Mouse (Mus musculus): ENCODE results near the gene Rhbdd1. TPM values are rescaled to one million over a fixed set of nuclear protein-coding genes. Genes with fewer than 3 reads are reported as not detected.

Rhbdd1 gene
- total RNA-seq, 2 experiments from 2014 or later: 10.7 to 11.6 TPM

DNA sequence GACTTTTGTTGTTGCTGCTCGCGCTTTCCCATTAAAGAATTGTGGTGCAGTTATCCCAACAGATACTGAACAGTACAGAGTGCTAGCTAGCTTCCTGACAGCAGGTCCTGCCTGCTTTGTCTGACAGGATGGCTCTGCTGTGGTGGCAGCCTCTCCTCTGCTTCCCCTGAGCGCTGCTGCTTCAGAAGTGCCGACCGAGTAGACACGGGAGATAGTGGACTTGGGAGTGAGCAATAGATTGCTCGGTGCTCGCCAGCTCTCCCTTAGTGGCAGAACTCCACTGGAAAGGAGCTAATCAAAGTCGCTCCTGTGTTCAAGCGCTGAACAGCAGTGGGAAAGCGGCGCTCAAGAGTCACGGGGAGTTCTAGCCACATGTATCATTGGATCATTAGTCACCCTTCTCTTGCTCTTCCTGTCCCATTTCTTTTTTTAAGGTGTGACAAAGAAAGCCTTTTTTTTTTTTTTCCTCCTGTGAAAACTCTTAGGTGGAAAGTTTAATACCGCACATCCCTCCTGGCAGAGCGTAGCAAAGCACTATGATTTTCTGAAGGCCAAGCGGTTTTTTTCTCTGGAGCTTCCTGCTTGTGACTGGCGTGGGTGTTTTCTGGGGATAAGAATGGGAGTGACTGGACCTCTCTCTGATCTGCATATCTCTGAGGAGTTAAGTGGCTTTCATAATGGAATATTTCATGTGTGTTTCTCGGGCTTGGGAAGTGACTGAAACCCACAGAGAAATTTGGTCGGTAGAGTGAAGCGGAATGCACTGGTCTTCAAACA lies 42.8 kb downstream of the Rhbdd1 start:
- DNase-seq: peak; percentile 38 to 39
- intact Hi-C loops (cut with DNase I): no loop called here

DNA sequence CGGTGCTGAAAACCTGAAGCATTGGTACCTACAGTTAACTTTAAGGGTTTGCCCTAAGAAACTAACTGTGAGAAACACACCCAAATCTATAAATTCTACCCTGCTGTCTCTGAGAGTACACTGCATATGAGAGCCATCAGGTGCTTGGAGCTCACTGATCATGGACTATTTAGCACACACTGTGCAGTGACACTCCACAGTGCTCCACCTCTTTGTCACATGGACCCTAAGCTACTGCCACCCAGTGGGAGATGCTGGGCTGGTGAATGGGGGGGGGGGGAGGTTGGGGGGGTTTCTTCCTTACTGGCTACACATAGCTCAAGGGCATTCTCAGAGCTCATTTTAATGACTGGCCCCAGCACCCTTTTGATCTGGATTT lies 43.4 kb downstream of the Rhbdd1 start:
- intact Hi-C loops (cut with DNase I): no loop called here

DNA sequence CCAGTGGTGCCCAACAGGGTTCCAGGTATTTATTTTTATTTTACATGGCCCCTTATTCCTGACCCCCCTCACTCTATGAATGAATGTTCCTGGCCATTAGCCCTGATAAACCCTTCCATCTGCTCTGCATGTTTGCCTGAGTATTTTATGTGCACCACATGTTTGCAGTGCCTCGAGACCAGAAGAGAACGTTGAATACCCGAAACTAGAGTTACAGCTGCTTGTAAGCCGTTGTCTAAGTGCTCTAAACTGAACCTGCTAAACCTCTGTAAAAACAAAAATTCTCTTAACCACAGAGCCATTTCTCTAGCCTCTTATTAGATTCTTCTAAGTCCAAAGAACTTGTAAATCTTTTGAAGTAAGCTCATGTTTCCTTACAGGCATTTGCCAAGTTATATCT lies 45.0 kb downstream of the Rhbdd1 start:
- intact Hi-C loops (cut with DNase I): no loop called here
- DNase-seq: no peak

More for the DNA sequence above, 43.4 kb downstream of the Rhbdd1 start:
- DNase-seq: no peak

DNA sequence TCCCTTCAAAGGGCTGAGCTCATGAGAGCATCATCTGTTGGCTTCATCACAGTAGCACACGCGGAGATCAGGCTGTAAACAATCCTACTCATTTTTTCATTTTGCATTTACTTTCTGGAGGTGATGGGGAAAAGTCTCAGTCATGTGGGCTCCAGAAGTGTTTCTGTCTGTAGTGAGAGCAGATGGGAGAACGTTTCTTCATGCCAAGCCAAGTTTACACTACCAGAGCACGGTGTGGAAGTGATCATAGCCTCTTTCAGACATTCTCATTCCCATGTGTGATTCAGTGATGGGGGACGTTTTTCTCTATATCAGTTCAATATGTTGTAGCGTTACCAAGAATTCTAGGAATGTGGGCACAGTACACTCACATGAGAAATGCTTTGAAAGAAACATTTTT lies 45.9 kb downstream of the Rhbdd1 start:
- DNase-seq: no peak
- intact Hi-C loops (cut with DNase I): no loop called here

DNA sequence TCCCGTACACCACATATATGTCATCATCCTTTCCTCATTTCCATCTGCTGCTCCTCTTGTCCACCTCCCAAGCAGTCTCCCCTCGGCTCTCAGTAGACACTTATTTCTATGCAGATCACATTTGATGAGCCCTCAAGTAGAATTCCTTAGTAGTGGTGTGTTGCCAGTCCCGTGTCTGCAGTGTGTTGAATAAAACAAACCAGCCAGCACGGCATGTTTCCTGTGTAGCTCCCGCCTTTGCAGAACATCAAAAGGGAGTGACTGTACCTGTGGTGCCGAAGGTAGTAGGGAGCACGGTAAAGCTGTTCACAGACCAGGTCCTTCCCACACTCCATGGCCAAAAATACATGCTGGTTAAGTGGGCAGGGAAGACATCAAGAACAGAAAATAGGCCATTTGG lies 47.8 kb downstream of the Rhbdd1 start:
- no peak for DNase-seq
- intact Hi-C loops (cut with DNase I): no loop called here

DNA sequence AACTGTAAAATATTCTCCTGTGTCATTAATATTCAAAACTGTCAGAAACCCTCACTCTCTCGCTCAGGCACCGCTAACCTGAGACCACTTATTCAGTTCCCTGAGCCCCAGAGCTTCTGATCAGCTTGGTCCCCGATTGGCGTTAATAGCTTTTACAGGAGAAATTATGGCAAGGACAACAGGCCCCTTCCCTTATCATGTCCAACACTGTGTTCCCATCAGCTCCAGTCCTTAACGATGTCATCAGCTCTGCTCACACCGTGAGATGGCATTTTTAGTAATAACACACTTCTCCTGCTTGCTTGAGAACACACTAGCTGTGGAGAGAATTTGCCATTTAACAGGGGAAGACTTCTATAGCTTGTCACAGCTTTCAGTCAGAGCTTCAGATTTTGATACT lies 48.2 kb downstream of the Rhbdd1 start:
- intact Hi-C loops (cut with DNase I): no loop called here
- no peak for DNase-seq

DNA sequence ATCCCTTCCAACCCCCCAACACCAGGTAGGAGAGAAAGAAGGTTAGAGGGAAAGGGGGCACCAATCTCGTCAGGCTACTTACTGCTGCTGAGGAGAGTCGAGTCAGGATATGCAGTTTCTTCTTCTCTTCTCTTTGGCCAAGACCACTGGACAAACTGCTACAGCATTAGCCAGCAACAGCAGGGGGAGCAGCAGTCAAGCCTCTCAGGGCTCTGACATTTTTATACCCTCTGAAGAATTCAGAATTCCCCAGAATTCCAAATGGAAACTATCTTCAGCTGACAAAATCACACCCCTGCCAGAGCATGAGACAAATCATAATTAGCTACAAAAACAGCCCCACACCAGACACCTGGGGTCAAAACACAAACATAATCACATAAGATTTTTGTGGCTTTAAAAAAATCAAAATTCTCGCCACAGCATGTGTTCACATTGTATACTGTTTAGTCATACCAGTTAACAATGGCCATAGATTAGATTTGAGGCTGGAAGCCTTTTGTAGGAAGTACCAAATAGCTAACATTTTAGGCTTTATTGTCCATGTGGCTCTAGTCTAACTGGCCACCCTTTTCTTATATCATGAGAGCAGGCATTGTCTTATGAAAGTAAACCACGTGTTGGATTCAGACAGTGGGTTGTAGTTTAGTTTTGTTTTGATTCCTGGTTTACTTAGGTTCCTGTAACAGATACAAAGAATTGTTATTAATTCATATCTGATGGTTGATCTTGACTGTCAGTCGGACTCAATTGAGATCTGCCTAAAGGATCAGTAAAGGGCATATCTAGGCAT lies 55.6 kb downstream of the Rhbdd1 start:
- DNase-seq: no peak
- intact Hi-C loops (cut with DNase I): no loop called here

DNA sequence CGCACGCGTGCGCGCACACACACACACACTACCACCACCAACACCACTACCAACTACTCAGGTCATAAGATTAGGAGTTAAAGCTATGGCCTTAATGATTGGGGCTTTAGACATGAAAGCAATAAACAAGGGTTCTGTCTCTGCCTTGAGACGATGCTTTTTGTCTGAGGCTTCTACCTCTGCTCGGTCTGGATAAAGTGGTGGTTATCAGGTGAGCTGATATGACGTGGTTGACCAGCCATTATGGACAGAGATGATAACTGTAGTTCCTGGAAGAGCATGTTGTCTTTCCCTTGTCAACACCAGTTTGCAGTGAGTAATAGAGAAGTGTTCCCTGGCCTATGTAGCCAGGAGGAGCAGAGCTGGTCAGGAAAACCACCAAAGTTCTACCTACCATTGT lies 57.7 kb downstream of the Rhbdd1 start:
- intact Hi-C loops (cut with DNase I): no loop called here

DNA sequence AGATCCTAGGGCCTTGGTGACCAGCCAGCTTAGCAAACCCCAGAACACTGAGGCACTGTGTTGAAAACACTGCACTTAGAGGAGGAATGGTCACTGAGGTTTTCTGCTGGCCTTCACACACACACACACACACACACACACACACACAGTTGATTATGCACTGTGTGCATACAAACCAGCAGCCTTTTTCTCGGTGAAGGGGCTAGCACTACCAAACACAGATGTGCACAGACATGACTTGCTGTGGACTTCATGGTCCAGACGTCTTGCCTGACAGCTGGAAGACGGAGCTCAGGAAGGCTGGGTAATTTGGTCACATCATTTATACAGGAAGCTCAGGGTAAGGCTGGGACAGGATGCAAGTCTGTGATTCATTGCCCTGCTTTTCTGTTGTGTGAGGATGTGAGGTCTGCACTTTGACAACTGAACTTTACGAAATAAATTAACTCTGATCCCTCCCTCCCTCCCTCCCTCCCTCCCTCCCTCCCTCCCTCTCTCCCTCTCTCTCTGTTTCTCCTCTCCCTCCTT lies 58.6 kb downstream of the Rhbdd1 start:
- DNase-seq: no peak
- intact Hi-C loops (cut with DNase I): no loop called here

More for the DNA sequence above, 57.7 kb downstream of the Rhbdd1 start:
- no peak for DNase-seq

DNA sequence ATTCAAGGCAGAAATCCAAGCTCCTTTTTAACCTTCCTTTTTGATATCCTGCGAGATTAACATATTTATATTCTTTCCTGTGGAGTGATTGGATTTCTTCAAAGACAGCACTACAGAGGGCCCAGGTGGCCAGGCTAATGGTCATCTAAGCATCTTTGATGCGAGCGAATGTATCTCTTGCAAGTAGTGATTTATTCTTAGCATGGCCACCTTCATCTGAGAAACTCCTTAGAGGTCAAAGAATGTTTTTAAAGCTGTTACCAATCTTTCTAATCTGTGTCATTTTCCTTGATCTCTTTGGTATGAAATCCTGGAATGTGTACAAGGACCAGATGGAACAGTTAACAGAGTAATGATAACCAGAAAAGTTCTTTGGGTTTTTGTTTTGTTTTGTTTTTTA lies 59.2 kb downstream of the Rhbdd1 start:
- intact Hi-C loops (cut with DNase I): no loop called here
- no peak for DNase-seq

DNA sequence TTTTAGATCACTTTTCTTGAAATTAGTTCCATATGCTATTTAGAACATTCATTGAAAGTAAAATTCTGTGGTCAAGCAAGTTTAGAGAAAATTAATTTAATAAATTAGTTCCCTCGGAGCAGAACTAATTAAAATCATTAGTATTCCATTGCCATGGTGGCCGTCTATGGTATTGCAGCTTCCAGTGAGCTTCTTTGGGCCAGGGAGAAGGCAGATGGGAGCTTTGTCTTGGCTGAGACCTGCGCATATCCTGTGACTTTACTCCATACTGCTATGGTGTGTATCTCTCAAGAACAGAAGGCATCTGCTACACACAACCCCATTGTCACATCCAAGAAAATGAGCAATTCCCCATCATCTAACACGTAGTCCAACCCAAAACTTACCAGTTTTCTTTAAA lies 65.7 kb downstream of the Rhbdd1 start:
- DNase-seq: no peak
- intact Hi-C loops (cut with DNase I): no loop called here

DNA sequence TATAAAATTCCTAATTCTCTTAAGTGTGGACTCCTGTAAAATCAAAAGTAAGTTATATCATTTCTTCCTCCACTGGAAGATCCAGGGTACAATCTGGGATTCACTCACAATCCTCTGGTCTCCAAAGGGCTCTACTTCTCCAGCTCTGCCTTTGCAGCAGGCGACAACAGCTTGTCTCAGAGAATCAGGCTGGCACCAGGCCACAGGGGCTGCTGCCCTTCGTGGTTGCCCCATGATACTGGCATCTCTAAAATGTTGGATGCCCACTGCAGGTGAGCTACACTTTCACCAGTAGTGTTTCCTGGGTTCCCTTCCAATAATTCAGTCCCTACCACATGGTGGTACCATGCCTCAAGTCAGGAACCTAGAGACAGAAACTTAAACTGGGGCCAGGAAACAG lies 67.9 kb downstream of the Rhbdd1 start:
- no peak for DNase-seq
- intact Hi-C loops (cut with DNase I): no loop called here

DNA sequence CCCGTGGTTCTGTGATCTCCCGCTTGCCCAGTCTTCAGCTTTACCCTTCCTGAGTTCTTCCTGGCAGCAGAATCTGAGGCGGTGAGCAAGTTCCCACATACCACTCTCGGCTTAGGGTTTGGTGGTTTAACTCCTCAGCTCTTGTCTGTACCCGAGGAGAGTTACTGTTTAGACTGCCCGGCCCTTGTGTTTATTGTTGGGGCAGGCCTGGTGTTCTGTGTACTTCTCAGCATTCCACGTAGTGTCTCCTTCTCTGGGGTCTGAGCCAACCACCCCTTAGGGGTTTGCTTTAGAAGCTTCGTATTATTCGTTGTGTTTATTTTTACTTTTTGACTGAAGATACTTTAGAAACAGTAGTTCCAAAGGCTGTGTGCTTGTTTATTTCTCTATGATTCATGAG lies 68.8 kb downstream of the Rhbdd1 start:
- DNase-seq: no peak
- intact Hi-C loops (cut with DNase I): no loop called here

DNA sequence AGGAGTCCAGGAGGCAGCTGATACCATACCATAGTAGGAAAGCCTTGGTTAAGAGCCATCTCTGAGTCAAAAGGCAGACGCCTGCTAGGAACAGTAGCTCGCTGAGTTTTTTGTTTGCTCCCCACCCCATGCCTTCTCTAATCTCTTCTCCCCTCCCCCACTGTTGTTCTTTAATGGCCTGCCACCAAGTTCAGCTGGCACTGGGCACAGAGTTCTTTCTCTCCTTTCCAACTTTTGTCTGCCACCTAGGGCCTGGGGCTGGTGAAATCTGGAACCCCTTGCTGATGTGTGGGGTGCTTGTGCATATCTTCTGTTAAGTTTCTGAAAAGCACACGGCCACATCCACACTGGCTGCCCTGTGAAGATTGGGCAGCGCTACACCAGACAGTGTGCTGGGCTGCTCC lies 69.6 kb downstream of the Rhbdd1 start:
- peak; percentile 36 to 38 for DNase-seq
- intact Hi-C loops (cut with DNase I): no loop called here

DNA sequence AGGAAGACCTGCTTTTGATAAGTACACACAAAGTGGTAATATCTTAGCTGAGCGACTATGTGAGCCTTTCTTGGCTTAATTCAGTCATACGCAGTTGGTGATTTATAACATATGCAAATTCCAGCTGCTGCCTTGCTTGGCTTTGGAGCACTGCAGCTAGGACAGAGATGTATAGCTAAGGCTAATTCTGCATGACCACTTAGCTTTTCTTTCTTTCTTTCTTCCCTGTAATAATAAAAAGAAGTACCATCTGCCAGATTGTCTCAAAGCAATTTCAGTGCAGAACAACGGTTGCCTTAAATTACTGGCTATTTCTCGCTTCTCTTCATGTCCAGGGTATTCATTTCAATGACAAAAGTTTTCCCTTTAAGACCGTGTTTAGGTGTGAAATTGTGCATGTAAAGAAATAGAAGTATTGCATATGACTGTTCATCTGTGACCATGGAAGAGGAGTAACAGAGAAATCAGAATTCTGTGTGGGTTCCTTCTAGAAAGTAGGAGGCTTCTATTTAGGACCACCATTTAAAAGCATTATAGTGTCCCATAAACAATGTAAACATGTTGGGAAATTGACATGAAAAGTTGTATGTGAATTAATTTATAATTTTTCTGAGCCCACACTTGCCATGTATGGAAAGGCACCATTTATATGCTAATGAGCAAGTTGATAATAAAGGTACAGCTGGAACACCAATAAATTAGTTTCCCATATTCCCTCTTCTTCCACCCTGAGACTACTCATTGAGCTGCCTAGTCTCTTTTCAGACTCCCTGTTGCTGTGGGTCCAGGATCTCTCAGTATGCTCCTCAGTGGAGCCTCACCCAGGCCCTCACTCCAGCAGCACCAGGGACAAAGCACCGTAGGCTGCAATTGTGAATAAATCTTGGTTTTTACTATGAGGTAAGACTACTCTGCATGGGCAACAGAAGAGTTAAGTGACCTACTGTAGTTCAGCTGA lies 70.8 kb downstream of the Rhbdd1 start:
- intact Hi-C loops (cut with DNase I): no loop called here
- DNase-seq: no peak

DNA sequence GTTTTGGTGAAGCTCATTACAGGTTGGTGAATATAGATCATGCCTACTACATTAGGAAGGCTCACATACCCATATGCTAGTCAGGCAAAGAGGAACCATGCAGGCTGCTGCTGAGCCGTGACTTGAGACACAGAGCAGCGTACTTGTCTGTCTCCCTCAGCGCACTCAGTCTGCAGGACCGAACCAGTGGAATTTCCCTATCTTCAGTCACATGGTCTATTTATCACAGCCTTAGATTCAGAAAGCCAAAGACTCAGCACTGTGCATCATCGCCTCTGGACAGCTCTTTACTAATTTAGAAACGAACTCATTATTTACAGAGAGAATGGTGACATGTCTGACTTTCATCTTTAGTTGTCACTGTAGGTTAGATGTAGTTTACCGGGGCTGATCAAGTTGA lies 73.1 kb downstream of the Rhbdd1 start:
- DNase-seq: no peak
- intact Hi-C loops (cut with DNase I): no loop called here

DNA sequence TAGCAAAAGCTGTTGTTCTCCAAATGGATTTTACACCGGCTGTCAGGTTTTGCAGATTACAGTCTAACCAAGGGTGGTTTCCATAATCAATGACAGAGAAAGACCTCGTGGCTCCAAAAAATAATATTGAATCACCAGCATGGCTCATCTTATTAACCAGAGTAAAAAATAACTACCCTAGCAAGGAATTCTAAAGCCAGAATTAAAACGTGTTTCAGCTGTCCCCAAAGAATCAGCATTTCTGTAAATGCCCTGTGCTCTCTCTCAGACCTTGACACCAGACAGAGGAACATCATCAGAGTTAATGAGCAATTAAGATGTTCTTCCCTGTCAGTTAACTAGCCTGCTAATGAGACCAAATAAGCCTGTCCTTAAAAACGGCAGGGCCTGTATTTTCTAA lies 79.1 kb downstream of the Rhbdd1 start:
- DNase-seq: no peak
- intact Hi-C loops (cut with DNase I): no loop called here

DNA sequence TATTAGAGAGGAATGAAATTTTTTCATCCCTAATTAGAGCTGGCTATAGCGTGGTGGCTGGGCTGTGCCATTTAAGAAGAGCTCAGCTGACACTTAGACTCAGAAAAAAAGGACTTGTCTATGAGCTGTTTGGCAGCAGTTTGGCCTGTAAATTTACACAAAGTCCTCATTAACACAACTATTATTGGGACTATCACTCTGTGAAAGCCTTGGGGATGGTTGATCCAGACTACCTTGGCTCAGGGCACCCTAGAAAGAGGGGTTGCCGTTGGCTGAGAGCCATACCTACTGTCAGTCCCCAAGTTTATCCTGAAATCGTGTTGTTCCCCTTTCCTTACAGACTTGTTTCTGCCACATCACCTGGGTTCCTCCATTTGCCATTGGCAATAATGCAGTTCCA lies 91.5 kb downstream of the Rhbdd1 start:
- no peak for DNase-seq
- intact Hi-C loops (cut with DNase I): no loop called here

DNA sequence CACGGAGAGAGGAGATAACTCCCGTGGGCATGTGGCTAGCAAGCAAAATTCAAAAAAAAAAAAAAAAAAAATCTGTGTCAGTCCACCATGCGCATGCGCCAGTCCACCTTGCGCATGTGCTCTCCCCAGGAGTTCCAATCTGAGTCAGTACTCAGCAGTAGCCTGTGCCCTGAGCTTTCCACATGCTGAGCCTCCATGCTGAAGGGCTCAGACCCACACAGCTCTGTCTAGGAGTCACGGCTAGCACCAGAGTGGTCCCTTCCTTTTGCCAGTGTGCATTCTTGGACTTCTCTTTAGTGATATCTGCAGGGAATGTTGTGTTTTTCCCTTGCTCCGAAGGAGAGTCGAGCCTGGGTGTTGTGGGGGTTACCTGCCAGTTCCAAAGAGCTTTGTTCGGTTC lies 93.0 kb downstream of the Rhbdd1 start:
- intact Hi-C loops (cut with DNase I): no loop called here
- DNase-seq: no peak

DNA sequence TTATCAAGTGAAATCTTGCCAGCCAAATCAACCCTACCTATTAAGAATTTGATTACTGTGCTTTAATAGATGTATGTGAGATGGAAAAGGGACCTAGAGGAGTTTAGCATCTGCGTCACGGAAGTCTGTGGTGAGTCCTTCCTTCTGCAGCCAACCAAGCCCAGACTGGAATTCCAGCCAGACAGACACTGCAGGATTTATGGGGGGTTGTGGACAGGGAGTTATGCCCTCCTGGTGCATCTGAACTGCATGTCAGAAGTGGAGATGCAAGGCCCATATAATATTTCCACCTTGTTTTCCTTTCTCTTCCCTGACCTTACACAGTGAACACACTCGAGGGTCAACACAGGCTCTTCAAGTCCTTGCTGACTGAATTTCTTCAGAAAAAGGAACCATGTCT lies 94.3 kb downstream of the Rhbdd1 start:
- DNase-seq: no peak
- intact Hi-C loops (cut with DNase I): no loop called here

DNA sequence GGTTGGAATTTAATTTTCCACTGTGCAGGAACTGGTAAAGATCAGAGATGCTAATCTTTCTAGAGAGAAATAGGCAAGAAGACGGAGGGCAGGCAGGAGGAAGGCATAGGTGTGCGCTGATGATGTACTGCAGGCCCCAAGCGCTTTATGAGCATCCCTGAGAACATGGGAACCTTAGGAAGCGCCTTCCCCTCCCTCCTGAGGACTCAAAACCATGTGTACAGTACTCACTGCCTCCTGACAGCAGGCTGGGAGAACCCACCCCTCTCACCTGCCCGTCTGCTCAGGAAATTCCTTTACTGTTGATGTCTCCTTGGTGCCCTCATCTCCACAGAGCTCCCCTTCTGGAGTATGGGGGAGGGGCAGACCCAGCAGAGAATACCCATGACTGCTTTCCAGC lies 95.3 kb downstream of the Rhbdd1 start:
- intact Hi-C loops (cut with DNase I): no loop called here
- DNase-seq: no peak

Data from heart, postnatal 10 days (tissue).